Mouse (Mus musculus) cortical plate, adult 2 months (tissue): ENCODE measurements around the gene Zfpl1. TPM values are rescaled to one million over a fixed set of nuclear protein-coding genes. Genes with fewer than 3 reads are reported as not detected.

ENCODE experiments used
- H3K27ac ChIP-seq: fragments of 200-500 bp; 2 replicates; pipeline ENCODE4 v1.5.1; 2012; ENCODE audit warnings: low read length, control low read depth, inconsistent platforms; ENCODE audit not compliant: insufficient read depth
- H3K4me1 ChIP-seq: fragments of 200-500 bp; 2 replicates; pipeline ENCODE4 v1.6.1; 2011; ENCODE audit warnings: low read length; ENCODE audit not compliant: control insufficient read depth, insufficient read depth
- H3K4me3 ChIP-seq: fragments of 200-500 bp; 2 replicates; pipeline ENCODE4 v1.5.1; 2011; ENCODE audit warnings: mild to moderate bottlenecking, low read length, control low read depth; ENCODE audit not compliant: insufficient read depth
- CTCF ChIP-seq: fragments of 200-500 bp; IDR thresholded peaks from 2 replicates; pipeline ENCODE4 v1.5.1; 2011; ENCODE audit warnings: mild to moderate bottlenecking, control low read depth, low read length; ENCODE audit not compliant: insufficient read depth; ENCODE audit errors: extremely low read depth
- POLR2A ChIP-seq: fragments of 200-500 bp; IDR thresholded peaks from 2 replicates; pipeline ENCODE4 v1.6.1; 2011; ENCODE audit warnings: mild to moderate bottlenecking, low read length, control low read depth; ENCODE audit not compliant: insufficient read depth; ENCODE audit errors: extremely low read depth
- polyA plus RNA-seq: library from polyadenylated mRNA; depleted of rRNA; stranded (reverse); fragments of >200 nt; gene quantifications from 2 replicates; pipeline ENCODE4 v1.2.3, GENCODE M21; 2012; rRNA removed

Zfpl1 gene
- polyA plus RNA-seq, 1 experiment: 83.9 TPM

DNA sequence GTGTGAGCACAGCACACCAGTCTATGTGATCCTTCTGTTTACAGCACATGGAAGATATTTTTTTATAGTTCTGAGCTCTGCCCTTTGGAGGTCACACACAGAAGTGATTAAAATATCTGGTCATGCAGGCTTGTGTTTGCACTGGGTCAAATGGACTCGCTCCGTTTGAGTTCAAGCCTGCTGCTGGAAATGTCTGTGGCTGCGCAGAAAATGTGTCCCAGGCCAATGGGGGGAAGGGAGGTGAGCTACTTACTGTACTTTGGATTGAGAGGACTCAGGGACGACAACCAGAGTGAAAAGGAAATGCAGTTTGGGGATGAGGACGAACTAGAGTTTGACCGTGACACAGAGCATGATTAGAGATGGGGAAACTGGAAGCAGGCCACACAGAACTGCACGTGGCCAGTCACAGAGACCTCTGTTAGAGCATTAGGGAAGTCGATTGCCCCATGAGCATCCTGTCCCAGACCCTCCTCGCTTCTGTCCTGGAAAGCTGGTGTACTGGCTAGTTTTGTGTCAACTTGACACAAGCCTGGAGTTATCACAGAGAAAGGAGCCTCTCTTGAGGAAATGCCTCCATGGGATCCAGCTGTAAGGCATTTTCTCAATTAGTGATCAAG lies 48.7 kb downstream of the Zfpl1 start:
- no peak for TF ChIP-seq POLR2A
- no peak for TF ChIP-seq CTCF
- Histone ChIP-seq H3K27ac (no peak overlapping the region), H3K4me1 (no peaks in the 10 kb centered on the region), H3K4me3 (no peak overlapping the region)

Other genes starting within 250 kb of the Zfpl1 start
- gene Frmd8, start 209.7 kb downstream of the Zfpl1 start, polyA plus RNA-seq: 17.1 and 22.1 TPM in 2 replicates
- 6.6 and 7.4 TPM in 2 replicates for gene Slc25a45, start 207.1 kb downstream of the Zfpl1 start, polyA plus RNA-seq
- 3.6 and 4.0 TPM in 2 replicates for gene Tigd3, start 190.8 kb downstream of the Zfpl1 start, polyA plus RNA-seq
- 96.2 and 99.0 TPM in 2 replicates for gene Dpf2, start 171.9 kb downstream of the Zfpl1 start, polyA plus RNA-seq
- gene Cdc42ep2, start 160.1 kb downstream of the Zfpl1 start, polyA plus RNA-seq: 12.6 and 16.4 TPM in 2 replicates
- 11.7 and 12.9 TPM in 2 replicates for gene Pola2, start 120.8 kb downstream of the Zfpl1 start, polyA plus RNA-seq
- gene Slc22a20, start 98.8 kb downstream of the Zfpl1 start, polyA plus RNA-seq: not detected in 2 replicates
- 18.5 and 20.1 TPM in 2 replicates for gene Capn1, start 69.1 kb downstream of the Zfpl1 start, polyA plus RNA-seq
- 25.4 and 27.5 TPM in 2 replicates for gene Syvn1, start 38.4 kb downstream of the Zfpl1 start, polyA plus RNA-seq
- 41.4 and 44.4 TPM in 2 replicates for gene Mrpl49, start 27.2 kb downstream of the Zfpl1 start, polyA plus RNA-seq
- gene Fau, start 27.1 kb downstream of the Zfpl1 start, polyA plus RNA-seq: 920 and 922 TPM in 2 replicates
- 58.0 and 58.9 TPM in 2 replicates for gene Znhit2, start 23.8 kb downstream of the Zfpl1 start, polyA plus RNA-seq
- gene Tm7sf2, start 16.6 kb downstream of the Zfpl1 start, polyA plus RNA-seq: 59.3 and 60.1 TPM in 2 replicates
- 97.2 and 98.2 TPM in 2 replicates for gene Vps51, start 7.7 kb downstream of the Zfpl1 start, polyA plus RNA-seq
- gene Tmem262, start 4.9 kb downstream of the Zfpl1 start, polyA plus RNA-seq: not detected in 2 replicates
- 0.67 and 0.83 TPM in 2 replicates for gene Gm28374, start 2.7 kb downstream of the Zfpl1 start, polyA plus RNA-seq
- 0.15 and 0.44 TPM in 2 replicates for gene Cdca5, start within 50 bp of the Zfpl1 start, polyA plus RNA-seq
- not detected in 2 replicates for gene AC131692.1, start 9.5 kb upstream of the Zfpl1 start, polyA plus RNA-seq
- 0.13 and 0.21 TPM in 2 replicates for gene Naaladl1, start 20.8 kb upstream of the Zfpl1 start, polyA plus RNA-seq
- 31.8 and 35.1 TPM in 2 replicates for gene Sac3d1, start 33.7 kb upstream of the Zfpl1 start, polyA plus RNA-seq
- 63.8 and 68.9 TPM in 2 replicates for gene Snx15, start 43.3 kb upstream of the Zfpl1 start, polyA plus RNA-seq
- gene Batf2, start 56.0 kb upstream of the Zfpl1 start, polyA plus RNA-seq: 0.50 and 0.57 TPM in 2 replicates
- 123 and 135 TPM in 2 replicates for gene Arl2, start 56.6 kb upstream of the Zfpl1 start, polyA plus RNA-seq
- 0.09 and 0.23 TPM in 2 replicates for gene Majin, start 99.4 kb upstream of the Zfpl1 start, polyA plus RNA-seq
- 0.21 TPM in 1 of 2 replicates, not detected in the other for gene Gpha2, start 141.4 kb upstream of the Zfpl1 start, polyA plus RNA-seq
- 154 and 160 TPM in 2 replicates for gene Ppp2r5b, start 150.9 kb upstream of the Zfpl1 start, polyA plus RNA-seq
- 28.9 and 31.0 TPM in 2 replicates for gene Atg2a, start 156.7 kb upstream of the Zfpl1 start, polyA plus RNA-seq
- gene Ehd1, start 191.8 kb upstream of the Zfpl1 start, polyA plus RNA-seq: 48.2 and 49.2 TPM in 2 replicates
- 2.1 and 2.4 TPM in 2 replicates for gene Cdc42bpg, start 221.5 kb upstream of the Zfpl1 start, polyA plus RNA-seq